Mouse (Mus musculus) liver, embryonic 15.5 days (tissue): ENCODE measurements around the gene Mettl8. TPM values are rescaled to one million over a fixed set of nuclear protein-coding genes. Genes with fewer than 3 reads are reported as not detected.

Source experiments
- ATAC-seq: fragments of 200-750 bp; cut with Nextera tagmentation; 2 replicates; pipeline ENCODE4 v1.8.0; 2017; ENCODE audit warnings: moderate number of reproducible peaks, mild to moderate bottlenecking, moderate library complexity; ENCODE audit not compliant: insufficient read depth
- H3K27ac ChIP-seq: fragments of 300-500 bp; sonication (generic); replicated peaks from 2 replicates; pipeline ENCODE4 v1.5.1; 2015; ENCODE audit warnings: mild to moderate bottlenecking, inconsistent platforms
- H3K27me3 ChIP-seq: fragments of 300-500 bp; sonication (generic); 2 replicates; pipeline ENCODE4 v1.6.1; 2015; ENCODE audit warnings: mild to moderate bottlenecking, inconsistent platforms
- H3K36me3 ChIP-seq: fragments of 300-500 bp; sonication (generic); replicated peaks from 2 replicates; pipeline ENCODE4 v1.6.1; 2015; ENCODE audit warnings: moderate library complexity, mild to moderate bottlenecking, inconsistent platforms
- H3K4me1 ChIP-seq: fragments of 300-500 bp; sonication (generic); replicated peaks from 2 replicates; pipeline ENCODE4 v1.6.1; 2015; ENCODE audit warnings: inconsistent platforms
- H3K4me2 ChIP-seq: fragments of 300-500 bp; sonication (generic); 2 replicates; pipeline ENCODE4 v1.6.1; 2015; ENCODE audit warnings: moderate library complexity, mild to moderate bottlenecking, inconsistent platforms
- H3K4me3 ChIP-seq: fragments of 300-500 bp; sonication (generic); replicated peaks from 2 replicates; pipeline ENCODE4 v1.5.1; 2015; ENCODE audit warnings: mild to moderate bottlenecking, inconsistent platforms
- H3K9ac ChIP-seq: fragments of 300-500 bp; sonication (generic); 2 replicates; pipeline ENCODE4 v1.6.1; 2015; ENCODE audit warnings: moderate library complexity, mild to moderate bottlenecking, inconsistent platforms
- H3K9me3 ChIP-seq: fragments of 300-500 bp; sonication (generic); replicated peaks from 2 replicates; pipeline ENCODE4 v1.6.1; 2016; ENCODE audit warnings: inconsistent platforms
- WGBS: fragments of 180-500 bp; shearing (Covaris S2); methylation state at CpG from one replicate; pipeline ENCODE4 v1.1.7; 2015; ENCODE audit warnings: mixed read lengths; ENCODE audit not compliant: insufficient replicate concordance; 5-methylcytosine and 5-hydroxymethylcytosine counted together
- polyA plus RNA-seq: library from polyadenylated mRNA; unstranded; fragments of >200 nt; fragmentation: Nextera tagmentation; extraction: Ambion mirVana; gene quantifications from 2 replicates; pipeline ENCODE4 v1.2.1, GENCODE M21; 2015

Mettl8 gene
- polyA plus RNA-seq, 1 experiment from 2014 or later, result 7.6 TPM

- no peak overlapping the region for H3K4me3 ChIP-seq
- ATAC-seq, result no peak
- H3K27me3 ChIP-seq, result no peaks in the 10 kb centered on the region
- H3K4me2 ChIP-seq, result no peak overlapping the region
- no peak overlapping the region for H3K27ac ChIP-seq
- no peak overlapping the region for H3K9ac ChIP-seq
- no peaks in the 10 kb centered on the region for H3K9me3 ChIP-seq
- H3K4me1 ChIP-seq, result no peaks in the 10 kb centered on the region
- H3K36me3 ChIP-seq, result 0 out of 2 replicates have a peak, but pooled peaks cover 2% of the 10 kb centered on the region
- 91% methylated on average over 7 of the region's 7 CpGs for WGBS
Observed at GRCm38 (mm10) chr2:71013521-71013920, 41.9 kb downstream of the Mettl8 start.

GRCm38 (mm10) chr2:71011816-71012215, 43.6 kb downstream of the Mettl8 start:
- whole genome bisulfite sequencing, result 81% methylated on average over 1 of the region's 1 CpGs
- Histone ChIP-seq H3K4me1 (no peaks in the 10 kb centered on the region), H3K27me3 (no peaks in the 10 kb centered on the region), H3K4me3 (no peak overlapping the region), H3K4me2 (no peak overlapping the region), H3K9ac (no peak overlapping the region), H3K9me3 (no peaks in the 10 kb centered on the region), H3K27ac (no peak overlapping the region), H3K36me3 (0 out of 2 replicates have a peak, but pooled peaks cover 2% of the 10 kb centered on the region)
- no peak for ATAC-seq

GRCm38 (mm10) chr2:71004354-71004753, 51.0 kb downstream of the Mettl8 start:
- no peak overlapping the region for H3K27ac ChIP-seq
- H3K9me3 ChIP-seq, result no peaks in the 10 kb centered on the region
- no peak overlapping the region for H3K4me3 ChIP-seq
- H3K27me3 ChIP-seq, result no peaks in the 10 kb centered on the region
- no peak for ATAC-seq
- H3K4me1 ChIP-seq, result no peaks in the 10 kb centered on the region
- H3K4me2 ChIP-seq, result no peak overlapping the region
- H3K36me3 ChIP-seq, result no peaks in the 10 kb centered on the region
- 69% methylated on average over 4 of the region's 4 CpGs for WGBS
- H3K9ac ChIP-seq, result no peak overlapping the region

GRCm38 (mm10) chr2:71002509-71002908, 52.9 kb downstream of the Mettl8 start:
- ATAC-seq, result no peak
- no peaks in the 10 kb centered on the region for H3K9me3 ChIP-seq
- H3K9ac ChIP-seq, result no peak overlapping the region
- no peak overlapping the region for H3K27ac ChIP-seq
- no peaks in the 10 kb centered on the region for H3K27me3 ChIP-seq
- H3K36me3 ChIP-seq, result no peaks in the 10 kb centered on the region
- no peak overlapping the region for H3K4me3 ChIP-seq
- peaks cover 12% of the 10 kb centered on the region for H3K4me1 ChIP-seq
- H3K4me2 ChIP-seq, result no peak overlapping the region
- 78% methylated on average over 1 of the region's 1 CpGs for WGBS

GRCm38 (mm10) chr2:70998771-70999170, 56.6 kb downstream of the Mettl8 start:
- peak; percentile 66 for ATAC-seq
- H3K27ac ChIP-seq, result peak overlapping the region; percentile 38; the same call in 1 of the 2 replicates
- no peak overlapping the region for H3K4me3 ChIP-seq
- H3K4me1 ChIP-seq, result peaks cover 34% of the 10 kb centered on the region
- H3K36me3 ChIP-seq, result no peaks in the 10 kb centered on the region
- WGBS, result 17% methylated on average over 2 of the region's 2 CpGs
- H3K27me3 ChIP-seq, result no peaks in the 10 kb centered on the region
- H3K9me3 ChIP-seq, result no peaks in the 10 kb centered on the region
- no peak overlapping the region for H3K4me2 ChIP-seq
- H3K9ac ChIP-seq, result no peak overlapping the region

- Histone ChIP-seq H3K4me1 (peaks cover 49% of the 10 kb centered on the region), H3K36me3 (no peaks in the 10 kb centered on the region), H3K4me2 (peak overlapping the region; percentile 43; the same call in 1 of the 2 replicates), H3K9me3 (no peaks in the 10 kb centered on the region), H3K27me3 (no peaks in the 10 kb centered on the region), H3K4me3 (no peak overlapping the region), H3K9ac (no peak overlapping the region), H3K27ac (peak overlapping the region; percentile 29; the same call in 1 of the 2 replicates)
- 82% methylated on average over 7 of the region's 7 CpGs for WGBS
- ATAC-seq, result no peak
Observed at GRCm38 (mm10) chr2:70996438-70996837, 58.9 kb downstream of the Mettl8 start.

- WGBS, result 29% methylated on average over 4 of the region's 4 CpGs
- Histone ChIP-seq H3K9me3 (no peaks in the 10 kb centered on the region), H3K4me3 (no peak overlapping the region), H3K4me2 (peak overlapping the region; percentile 43), H3K27ac (peak overlapping the region; percentile 29; the same call in 1 of the 2 replicates), H3K36me3 (no peaks in the 10 kb centered on the region), H3K27me3 (no peaks in the 10 kb centered on the region), H3K9ac (no peak overlapping the region), H3K4me1 (peaks cover 49% of the 10 kb centered on the region)
- peak; percentile 67 for ATAC-seq
Observed at GRCm38 (mm10) chr2:70995900-70996299, 59.5 kb downstream of the Mettl8 start.

- Histone ChIP-seq H3K27ac (no peak overlapping the region), H3K4me1 (peaks cover 56% of the 10 kb centered on the region), H3K4me3 (no peak overlapping the region), H3K36me3 (no peaks in the 10 kb centered on the region), H3K9ac (no peak overlapping the region), H3K4me2 (no peak overlapping the region), H3K9me3 (no peaks in the 10 kb centered on the region), H3K27me3 (no peaks in the 10 kb centered on the region)
- peak; percentile 16; the same call in 1 of the 2 replicates for ATAC-seq
- 54% methylated on average over 3 of the region's 3 CpGs for WGBS
Observed at GRCm38 (mm10) chr2:70993740-70994139, 61.6 kb downstream of the Mettl8 start.

- 72% methylated on average over 2 of the region's 2 CpGs for WGBS
- no peak overlapping the region for H3K9ac ChIP-seq
- peaks cover 49% of the 10 kb centered on the region for H3K4me1 ChIP-seq
- H3K9me3 ChIP-seq, result no peaks in the 10 kb centered on the region
- no peaks in the 10 kb centered on the region for H3K36me3 ChIP-seq
- no peak overlapping the region for H3K4me2 ChIP-seq
- no peak overlapping the region; the same call in 1 of the 2 replicates for H3K27ac ChIP-seq
- no peaks in the 10 kb centered on the region for H3K27me3 ChIP-seq
- no peak overlapping the region for H3K4me3 ChIP-seq
- ATAC-seq, result no peak
Observed at GRCm38 (mm10) chr2:70992715-70993114, 62.7 kb downstream of the Mettl8 start.

GRCm38 (mm10) chr2:70990196-70990595, 65.2 kb downstream of the Mettl8 start:
- no peaks in the 10 kb centered on the region for H3K27me3 ChIP-seq
- H3K27ac ChIP-seq, result no peak overlapping the region
- peaks cover 34% of the 10 kb centered on the region for H3K4me1 ChIP-seq
- H3K4me2 ChIP-seq, result no peak overlapping the region
- H3K9ac ChIP-seq, result no peak overlapping the region
- no peaks in the 10 kb centered on the region for H3K36me3 ChIP-seq
- H3K9me3 ChIP-seq, result no peaks in the 10 kb centered on the region
- no peak overlapping the region for H3K4me3 ChIP-seq
- WGBS, result 22% methylated on average over 4 of the region's 4 CpGs
- no peak for ATAC-seq

GRCm38 (mm10) chr2:70989201-70990191, 65.9 kb downstream of the Mettl8 start:
- peaks cover 30% of the 10 kb centered on the region for H3K4me1 ChIP-seq
- no peak overlapping the region for H3K4me3 ChIP-seq
- H3K4me2 ChIP-seq, result no peak overlapping the region
- no peaks in the 10 kb centered on the region for H3K9me3 ChIP-seq
- H3K27me3 ChIP-seq, result no peaks in the 10 kb centered on the region
- H3K9ac ChIP-seq, result no peak overlapping the region
- 21% methylated on average over 17 of the region's 17 CpGs for WGBS
- H3K27ac ChIP-seq, result no peak overlapping the region
- no peak for ATAC-seq
- H3K36me3 ChIP-seq, result no peaks in the 10 kb centered on the region
